Mouse (Mus musculus) gastrocnemius, adult 18-20 months (tissue): ENCODE measurements at regions not wholly inside any gene's neighbourhood (a gene's known extent, or its start where the extent isn't known, plus 50 kb on each side); places are given as distances from the start of the nearest gene placed in this dataset.
"Not testable (repeated sequence)": the region's sequence is repeated elsewhere in the genome, so short reads cannot be mapped to it uniquely, and the experiment has no call there.

Experiments
- DNase-seq: peaks from one replicate; pipeline ENCODE4 v3.0.0; 2021; ENCODE audit warnings: low spot score

- DNase-seq: no peak
Measured at GRCm38 (mm10) chr17:81319605-81320004, 122.0 kb upstream of the Gm11096 start.

GRCm38 (mm10) chr17:81316655-81317054, 124.9 kb upstream of the Gm11096 start:
- DNase-seq: no peak

- no peak for DNase-seq
Measured at GRCm38 (mm10) chr17:81305880-81306279, 135.7 kb upstream of the Gm11096 start.

DNA sequence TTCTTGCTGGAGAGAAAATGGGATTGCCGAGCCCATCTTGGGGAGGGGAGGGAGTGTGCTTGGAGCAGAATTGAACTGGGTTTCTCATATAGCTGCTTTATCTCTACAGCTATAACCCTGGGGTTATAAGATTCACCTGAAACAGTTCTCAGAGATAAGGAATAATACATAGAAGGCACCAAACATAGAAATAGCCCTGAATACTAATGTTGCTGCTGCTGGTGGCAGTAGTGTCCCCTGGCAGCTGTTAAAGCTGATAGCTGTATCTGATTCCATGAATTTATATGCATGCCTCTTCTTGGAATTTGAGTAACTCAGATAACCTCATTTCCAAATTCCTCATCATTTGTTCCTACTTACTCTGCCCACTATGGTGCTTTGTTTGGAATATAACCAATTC, 137.0 kb upstream of the Gm11096 start:
- no peak for DNase-seq

- no peak for DNase-seq
Measured at GRCm38 (mm10) chr17:81302490-81302889, 139.1 kb upstream of the Gm11096 start.

DNA sequence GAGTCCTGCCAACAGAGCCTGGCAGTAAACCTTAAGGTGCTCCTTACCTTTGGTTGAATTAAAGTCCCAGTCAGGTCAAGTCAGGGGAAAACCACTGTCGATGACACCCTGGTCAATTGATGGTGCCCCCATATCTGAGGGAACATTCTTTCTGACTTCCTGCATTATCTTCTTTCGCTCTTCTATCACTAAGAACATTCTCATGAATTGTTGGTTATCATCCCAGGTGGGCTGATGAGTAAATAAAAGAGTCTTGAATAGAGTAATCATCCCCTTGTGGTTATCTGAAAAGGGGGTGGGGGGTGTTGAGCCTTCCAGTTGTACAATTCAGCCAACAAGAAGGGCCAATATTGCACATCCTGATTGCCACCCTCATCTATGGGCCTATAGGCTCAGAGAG, 149.7 kb upstream of the Gm11096 start:
- no peak for DNase-seq

- no peak for DNase-seq
Measured at GRCm38 (mm10) chr17:81282543-81282942, 159.0 kb upstream of the Gm11096 start.

- DNase-seq: no peak
Measured at GRCm38 (mm10) chr17:81270235-81270634, 171.3 kb upstream of the Gm11096 start.

GRCm38 (mm10) chr17:81261957-81262356, 179.6 kb upstream of the Gm11096 start:
- no peak for DNase-seq

- no peak for DNase-seq
Measured at GRCm38 (mm10) chr17:81260036-81260435, 181.5 kb upstream of the Gm11096 start.

DNA sequence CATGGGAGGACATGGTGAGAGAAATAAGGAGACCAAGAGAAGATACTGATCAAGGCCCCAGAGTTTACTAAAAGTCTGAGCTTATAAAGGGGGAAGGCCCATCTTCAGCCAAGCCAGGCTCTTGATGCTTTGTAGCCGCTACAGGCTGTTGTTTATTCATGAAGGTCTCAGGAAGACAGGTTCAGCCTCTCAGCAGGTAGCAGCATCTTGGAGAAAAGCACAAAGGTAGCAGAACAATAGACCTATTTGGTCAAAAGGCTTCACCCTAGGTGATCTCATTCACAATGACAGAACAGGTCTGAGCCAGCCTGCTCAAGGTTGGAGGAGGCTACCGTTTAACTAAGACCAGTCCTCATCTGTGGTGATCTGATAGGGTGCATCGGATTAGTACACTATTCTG, 185.5 kb upstream of the Gm11096 start:
- no peak for DNase-seq

GRCm38 (mm10) chr17:81250748-81251147, 185.9 kb upstream of the Thumpd2 start:
- no peak for DNase-seq

GRCm38 (mm10) chr17:81246156-81246555, 181.3 kb upstream of the Thumpd2 start:
- no peak for DNase-seq

GRCm38 (mm10) chr17:81231771-81232170, 166.9 kb upstream of the Thumpd2 start:
- DNase-seq: not testable (repeated sequence)

- DNase-seq: no peak
Measured at GRCm38 (mm10) chr17:81225281-81225680, 160.4 kb upstream of the Thumpd2 start.

- peak; percentile 4 for DNase-seq
Measured at GRCm38 (mm10) chr17:81221436-81221835, 156.6 kb upstream of the Thumpd2 start.

DNA sequence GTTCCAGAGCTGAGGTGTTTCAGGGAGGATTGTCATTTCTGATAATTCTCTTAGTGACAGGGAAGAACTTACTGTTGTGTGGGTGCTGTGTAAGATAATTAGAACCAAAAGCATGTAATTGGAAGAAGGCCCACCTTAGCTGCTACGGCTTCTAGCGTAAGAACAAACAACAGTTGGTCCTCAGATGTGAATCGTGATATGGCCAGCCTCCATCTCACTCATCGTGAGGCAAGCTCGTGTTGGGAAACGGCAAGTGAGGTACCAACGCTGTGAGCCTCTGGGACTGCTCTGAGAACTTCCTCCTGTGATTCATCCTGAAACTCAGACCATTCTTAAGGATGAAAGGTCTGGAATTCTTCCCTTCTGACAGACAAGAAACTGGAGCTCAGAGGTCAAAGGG, 150.0 kb upstream of the Thumpd2 start:
- no peak for DNase-seq

DNA sequence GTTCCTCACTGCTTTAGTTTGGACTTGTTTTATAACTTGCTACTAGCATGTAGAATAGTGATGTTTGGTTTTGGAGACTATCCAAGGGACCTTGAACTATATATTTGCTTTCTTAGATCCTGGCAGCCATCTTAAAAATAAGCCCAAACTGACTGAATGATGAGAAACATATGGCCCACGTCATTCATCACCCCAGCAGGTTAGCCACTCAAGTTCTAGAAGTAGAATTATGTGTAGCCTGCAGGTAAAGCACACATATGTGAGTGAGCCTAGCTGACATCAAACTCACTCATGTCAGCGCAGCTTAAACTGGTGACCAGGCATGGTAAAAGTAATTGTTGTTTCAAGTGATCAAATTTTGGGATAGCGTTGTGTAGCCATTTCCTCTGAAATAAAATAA, 147.2 kb upstream of the Thumpd2 start:
- no peak for DNase-seq

GRCm38 (mm10) chr17:81210389-81210788, 145.5 kb upstream of the Thumpd2 start:
- no peak for DNase-seq

DNA sequence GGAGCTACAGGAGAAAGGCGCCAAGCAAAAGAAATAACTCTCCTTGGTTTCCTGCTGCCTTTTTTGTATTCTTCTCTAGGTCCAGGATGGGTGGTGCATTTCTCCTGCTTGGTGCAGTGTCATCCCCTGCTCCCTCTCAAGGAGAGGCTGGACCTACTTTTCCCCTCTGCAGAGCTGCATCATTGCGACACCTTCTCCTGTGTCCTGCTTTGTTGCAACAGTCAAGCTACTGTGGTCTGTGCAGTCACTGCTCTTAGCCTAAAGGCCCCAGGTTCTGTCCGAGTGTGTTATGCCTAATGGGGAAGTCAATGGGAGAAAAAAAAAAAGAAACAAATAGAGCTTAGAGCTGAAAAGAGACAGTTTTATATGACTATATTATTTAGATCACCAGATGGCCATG, 144.4 kb upstream of the Thumpd2 start:
- DNase-seq: no peak

DNA sequence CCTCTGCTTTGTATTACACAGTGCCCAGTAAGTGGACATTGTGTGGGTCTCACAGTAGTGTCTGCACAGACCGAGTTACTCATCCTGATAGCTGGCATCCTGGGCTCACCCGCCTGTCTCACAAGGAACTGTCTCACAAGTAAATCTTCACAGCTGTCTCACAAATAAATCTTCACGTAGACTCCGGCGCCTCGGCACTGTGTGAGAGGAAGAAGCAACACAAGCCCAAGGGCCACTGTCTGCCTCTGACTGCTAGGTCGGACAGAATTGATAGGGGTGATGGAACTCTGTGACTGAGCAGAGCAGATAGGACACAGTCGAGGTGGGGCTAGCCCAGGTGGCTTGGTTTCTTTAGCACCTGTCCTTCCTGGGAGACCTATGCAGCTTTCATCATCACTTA, 136.2 kb upstream of the Thumpd2 start:
- DNase-seq: no peak

GRCm38 (mm10) chr17:81194006-81194405, 129.1 kb upstream of the Thumpd2 start:
- no peak for DNase-seq

GRCm38 (mm10) chr17:81193230-81193871, 128.5 kb upstream of the Thumpd2 start:
- DNase-seq: peak; percentile 52

GRCm38 (mm10) chr17:81189996-81190395, 125.1 kb upstream of the Thumpd2 start:
- peak; percentile 2 for DNase-seq
